Mouse (Mus musculus) bone marrow macrophage, adult 2 months (primary cell): Measurements from ENCODE around the gene Mcrip1. TPM values are rescaled to one million over a fixed set of nuclear protein-coding genes. Genes with fewer than 3 reads are reported as not detected.
"Not testable (repeated sequence)": the region's sequence is repeated elsewhere in the genome, so short reads cannot be mapped to it uniquely, and the experiment has no call there.

Experiments
- H3K27ac ChIP-seq: 2 replicates; pipeline ENCODE4 v1.5.1; 2012; ENCODE audit warnings: low read depth, low read length; ENCODE audit not compliant: insufficient read depth
- H3K4me1 ChIP-seq: 2 replicates; pipeline ENCODE4 v1.6.1; 2012; ENCODE audit warnings: low read length; ENCODE audit not compliant: control insufficient read depth, insufficient read depth
- H3K4me3 ChIP-seq: 2 replicates; pipeline ENCODE4 v1.5.1; 2012; ENCODE audit warnings: mild to moderate bottlenecking, low read length, moderate library complexity; ENCODE audit not compliant: insufficient read depth
- CTCF ChIP-seq: IDR thresholded peaks from 2 replicates; pipeline ENCODE4 v1.5.1; 2012; ENCODE audit warnings: low read depth, mild to moderate bottlenecking, low read length, moderate library complexity
- POLR2A ChIP-seq: IDR thresholded peaks from 2 replicates; pipeline ENCODE4 v1.6.1; 2012; ENCODE audit warnings: mild to moderate bottlenecking, low read depth, low read length, borderline replicate concordance
- polyA plus RNA-seq: library from polyadenylated mRNA; stranded (reverse); fragments of >200 nt; gene quantifications from 2 replicates; pipeline ENCODE4 v1.2.4, GENCODE M21; 2012; ENCODE audit not compliant: missing spikeins, insufficient read depth, insufficient read length

Mcrip1 gene
- 63.5 and 64.0 TPM in 2 replicates for polyA plus RNA-seq

DNA sequence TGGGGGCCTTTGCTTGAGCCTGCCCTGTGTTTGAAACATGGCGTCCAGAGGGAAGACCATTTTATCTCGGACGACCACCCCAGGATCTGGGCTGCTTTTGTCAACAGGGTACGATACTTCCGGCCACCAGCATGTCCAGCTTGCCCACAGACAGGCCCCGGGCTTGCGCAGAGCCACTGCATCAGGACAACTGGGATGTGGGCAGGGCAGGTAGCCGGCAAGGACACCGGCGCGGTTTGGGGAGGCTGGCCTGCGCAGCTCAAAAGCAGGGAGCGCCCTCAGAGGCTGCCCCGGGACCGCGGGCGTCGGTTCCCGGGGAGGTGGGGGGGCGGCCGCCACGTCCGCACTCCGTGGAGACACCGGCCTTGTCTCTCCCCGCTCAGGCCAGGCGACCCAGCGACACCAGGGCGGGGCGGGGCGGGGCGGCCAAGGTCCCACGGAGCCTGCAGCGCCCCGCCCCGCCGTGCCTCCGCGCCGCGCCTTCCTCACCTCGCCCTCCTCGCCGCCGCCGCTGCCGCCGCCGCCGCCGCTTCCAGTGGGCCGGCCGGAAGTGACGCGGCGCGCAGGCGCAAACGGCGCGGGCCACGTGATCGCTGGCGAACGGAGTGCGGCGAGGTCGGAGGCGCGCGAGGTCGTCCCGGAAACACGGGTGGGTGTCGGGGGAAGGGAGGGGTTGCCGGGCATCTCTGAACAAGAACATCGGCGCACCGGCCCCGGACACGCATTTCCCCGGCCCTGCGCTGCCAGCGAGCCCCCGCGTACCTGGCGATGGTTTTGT is at the start of gene Mcrip1:
Gene Mcrip1, minus strand, starts transcription at position 560 of the 778 bp plus-strand sequence.
- TF ChIP-seq CTCF (no peak), POLR2A (no peak)
- Histone ChIP-seq H3K4me1 (peaks cover 25% of the 10 kb centered on the region), H3K27ac (peak within 1 kb of the TSS; percentile 80), H3K4me3 (peak within 1 kb of the TSS; percentile 76)

GRCm38 (mm10) chr11:120598990-120599549 is 49.5 kb upstream of the Mcrip1 start:
- H3K27ac ChIP-seq, result peak overlapping the region; percentile 78
- peak overlapping the region; percentile 69 for H3K4me3 ChIP-seq
- TF ChIP-seq CTCF, result no peak
- TF ChIP-seq POLR2A, result no peak
- H3K4me1 ChIP-seq, result peaks cover 23% of the 10 kb centered on the region

- TF ChIP-seq POLR2A, result peak; percentile 44; the same call in 1 of the 2 replicates
- no peak for TF ChIP-seq CTCF
- H3K27ac ChIP-seq, result peak within 1 kb of the TSS; percentile 78
- H3K4me3 ChIP-seq, result peak within 1 kb of the TSS; percentile 98
- peaks cover 23% of the 10 kb centered on the region for H3K4me1 ChIP-seq
These were observed 48.9 kb upstream of the Mcrip1 start, which contains the start of the genes Alyref and Anapc11 for GRCm38 (mm10) chr11:120598283-120598989. Gene Alyref (minus strand): TSS chr11:120598365. Gene Anapc11 (plus strand): TSS chr11:120598421.

GRCm38 (mm10) chr11:120597240-120598235 is 48.0 kb upstream of the Mcrip1 start:
- H3K4me1 ChIP-seq, result peaks cover 23% of the 10 kb centered on the region
- H3K4me3 ChIP-seq, result peak overlapping the region; percentile 98
- TF ChIP-seq POLR2A (no peak), CTCF (no peak)
- peak overlapping the region; percentile 54 for H3K27ac ChIP-seq

DNA sequence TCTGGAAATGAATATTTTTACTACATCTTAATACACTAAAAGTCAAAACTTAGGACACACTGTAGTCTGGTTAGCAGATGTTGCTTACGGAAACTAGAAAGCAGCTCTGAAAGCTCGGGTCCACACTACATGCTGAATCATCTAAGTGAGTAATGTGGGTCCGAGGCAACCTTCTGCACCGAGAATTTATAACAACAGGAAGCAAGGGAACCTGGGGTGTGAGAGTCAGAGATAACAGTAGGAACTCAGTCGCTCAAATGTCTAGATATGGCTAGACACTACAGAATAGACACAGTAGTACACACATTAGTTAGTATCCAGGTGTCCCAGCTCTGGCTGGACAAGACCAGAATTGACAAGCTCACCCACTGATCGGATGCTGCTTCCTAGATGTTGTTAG is 39.0 kb upstream of the Mcrip1 start:
- no peaks in the 10 kb centered on the region for H3K4me1 ChIP-seq
- TF ChIP-seq CTCF (no peak), POLR2A (no peak)
- no peak overlapping the region for H3K4me3 ChIP-seq
- no peak overlapping the region for H3K27ac ChIP-seq

DNA sequence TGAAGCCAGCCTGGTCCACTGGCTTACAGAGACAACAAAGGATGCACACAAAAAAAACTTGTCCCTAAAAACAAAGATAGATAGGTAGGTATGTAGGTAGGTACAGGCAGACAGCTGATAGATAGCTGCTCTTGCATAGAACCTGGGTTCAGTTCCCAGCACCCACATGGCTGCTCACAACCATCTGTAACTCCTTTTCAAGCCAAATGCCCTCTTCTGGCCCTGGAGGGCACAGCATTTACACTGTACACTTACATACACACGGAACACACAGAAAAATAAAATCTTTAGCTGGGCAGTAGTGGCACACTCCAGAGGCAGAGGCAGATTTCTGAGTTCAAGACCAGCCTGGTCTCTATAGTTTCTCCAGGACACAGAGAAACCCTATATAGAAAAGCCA is 34.4 kb upstream of the Mcrip1 start:
- no peak overlapping the region for H3K4me3 ChIP-seq
- no peak overlapping the region for H3K27ac ChIP-seq
- no peak for TF ChIP-seq POLR2A
- TF ChIP-seq CTCF, result no peak
- H3K4me1 ChIP-seq, result peaks cover 10% of the 10 kb centered on the region

DNA sequence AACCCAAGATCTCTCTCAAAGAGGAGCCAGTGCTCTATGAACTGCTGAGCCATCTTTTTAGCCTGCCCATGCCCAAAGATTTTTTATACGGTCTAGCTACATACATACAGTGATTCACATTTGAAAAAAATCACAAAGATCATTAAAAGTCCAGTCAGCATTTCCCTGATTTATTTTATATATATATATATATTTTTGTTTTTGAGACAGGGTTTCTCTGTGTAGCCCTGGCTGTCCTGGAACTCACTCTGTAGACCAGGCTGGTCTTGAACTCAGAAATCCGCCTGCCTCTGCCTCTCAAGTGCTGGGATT is 33.4 kb upstream of the Mcrip1 start:
- Histone ChIP-seq H3K27ac (peak overlapping the region; percentile 88; the same call in 1 of the 2 replicates), H3K4me1 (peaks cover 12% of the 10 kb centered on the region)
- not testable (repeated sequence) for H3K4me3 ChIP-seq

DNA sequence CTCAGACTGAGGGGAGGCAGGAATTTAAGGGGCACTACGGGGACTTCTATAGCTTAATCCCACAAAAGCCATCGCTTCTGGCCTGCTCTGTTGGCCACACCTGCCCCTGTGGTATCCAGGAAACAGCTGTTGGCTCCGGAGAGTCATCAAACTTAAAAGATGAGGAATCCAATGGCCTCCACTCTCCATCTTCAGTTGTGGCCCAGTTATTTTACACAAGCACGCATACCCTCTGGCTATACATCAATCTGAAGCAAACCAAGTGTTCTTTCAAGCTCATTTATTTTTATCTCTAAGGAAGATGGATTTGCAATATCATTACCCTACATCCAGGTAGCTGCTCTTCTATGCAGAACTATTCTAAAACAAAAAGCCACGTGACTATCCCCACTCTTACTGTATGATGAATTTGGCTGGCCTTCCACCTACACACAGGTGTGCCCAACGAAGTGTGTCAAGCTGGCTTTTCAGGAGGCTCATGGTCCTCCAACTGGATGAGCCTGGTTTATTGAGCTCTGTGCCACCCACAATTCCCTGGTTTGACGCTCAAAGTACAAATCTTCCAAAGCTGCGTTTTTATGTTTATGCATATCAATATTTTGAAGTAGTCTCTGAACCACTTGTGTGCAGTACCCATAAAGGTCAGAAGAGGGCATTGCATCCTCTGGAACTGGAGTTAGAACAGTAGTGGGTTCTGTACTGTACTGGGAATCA is 32.9 kb upstream of the Mcrip1 start:
- TF ChIP-seq CTCF (no peak), POLR2A (no peak)
- peak overlapping the region; percentile 87 for H3K4me3 ChIP-seq
- peak overlapping the region; percentile 88 for H3K27ac ChIP-seq
- peaks cover 14% of the 10 kb centered on the region for H3K4me1 ChIP-seq
